10 mouse cellular contexts compared by ENCODE assay signal in genomic region chr8:120321724-120322123, GRCm38 (mm10).
DNase-seq lines count a peak whose midpoint lies in the region; ATAC-seq and TF ChIP-seq lines count a peak whose summit lies in the region.
"Had no signal": no experiment of that assay in that cellular context is flagged by ENCODE, and none has a peak within 500 bp of the region (broad histone marks: within the 10 kb centered on the region; RNA-seq: fewer than 3 reads in every experiment).

No protein-coding gene starts in this region.

- no peak for ATAC-seq in kidney, embryonic 16.5 days (ENCODE audit: low FRiP score, low TSS enrichment)

- no peaks in the 10 kb centered on the region for H3K36me3 ChIP-seq in kidney, embryonic 16.5 days (ENCODE audit: insufficient read depth, low read length)
- H3K36me3 ChIP-seq in E14TG2a.4 (ENCODE audit: insufficient read depth, low read length): no peaks in the 10 kb centered on the region
- H3K36me3 ChIP-seq: heart, embryonic 15.5 days; limb, embryonic 12.5 days had no signal

- H3K4me3 ChIP-seq in kidney, embryonic 16.5 days (ENCODE audit: low read length): no peak overlapping the region
- no peak overlapping the region for H3K4me3 ChIP-seq in E14TG2a.4 (replicated peaks; ENCODE audit: low read length)
- H3K4me3 ChIP-seq: heart, embryonic 15.5 days; limb, embryonic 12.5 days had no signal

- no peak overlapping the region for H3K4me2 ChIP-seq in kidney, embryonic 16.5 days (replicated peaks; ENCODE audit: low read depth, low read length)
- H3K4me2 ChIP-seq: heart, embryonic 15.5 days; limb, embryonic 12.5 days had no signal

- no peak overlapping the region for H3K27ac ChIP-seq in kidney, embryonic 16.5 days (ENCODE audit: low read length)
- H3K27ac ChIP-seq: heart, embryonic 15.5 days had no signal

- H3K4me1 ChIP-seq in kidney, embryonic 16.5 days (ENCODE audit: insufficient read depth, low read length): peaks cover 34% of the 10 kb centered on the region
- H3K4me1 ChIP-seq in E14TG2a.4 (replicated peaks; ENCODE audit: low read depth, low read length): peaks cover 34% of the 10 kb centered on the region

- H3K9ac ChIP-seq in kidney, embryonic 16.5 days (replicated peaks; ENCODE audit: low read length): no peak overlapping the region
- H3K9ac ChIP-seq: heart, embryonic 15.5 days; limb, embryonic 12.5 days had no signal

- peak; percentile 54 for DNase-seq in kidney, postnatal 10 days
- peak; percentile 78 for DNase-seq in R1 (ENCODE audit: low read depth, low spot score)
- peak; percentile 32 to 57 for DNase-seq in natural killer cell, adult 2 months (ENCODE audit: low spot score in 2 of 2)
- DNase-seq in gastrocnemius, adult 18-20 months (ENCODE audit: low spot score): no peak
- DNase-seq in frontal cortex, adult 2 months (ENCODE audit: extremely low spot score in 1 of 2, low spot score in 1 of 2): no peak
- DNase-seq: cerebellum, adult 11 months had no signal

- peak; percentile 84 for TF ChIP-seq CTCF in E14TG2a.4 (conservative IDR thresholded peaks at IDR 0.05; ENCODE audit: low read length)

- H3K9me3 ChIP-seq in kidney, embryonic 16.5 days (ENCODE audit: low read length): no peaks in the 10 kb centered on the region
- no peaks in the 10 kb centered on the region for H3K9me3 ChIP-seq in E14TG2a.4 (ENCODE audit: low read length)
- H3K9me3 ChIP-seq: heart, embryonic 15.5 days; limb, embryonic 12.5 days had no signal

- WGBS in kidney, embryonic 16.5 days: 51% methylated on average over 6 of the region's 6 CpGs

- H3K27me3 ChIP-seq in kidney, embryonic 16.5 days (ENCODE audit: insufficient read depth, low read length): no peaks in the 10 kb centered on the region
- peaks cover 14% of the 10 kb centered on the region for H3K27me3 ChIP-seq in E14TG2a.4 (ENCODE audit: insufficient read depth, low read length)
- H3K27me3 ChIP-seq: heart, embryonic 15.5 days; limb, embryonic 12.5 days had no signal

Comparison
In these comparisons a context has a peak if more than half of its experiments do, and no peak if none do; other contexts are left out.
1. DNase-seq: peak in kidney, postnatal 10 days (single experiment), R1 (single experiment) and natural killer cell, adult 2 months (2 of 2); none in gastrocnemius, adult 18-20 months (single experiment) and frontal cortex, adult 2 months (0 of 2).